Mouse (Mus musculus): Measurements from ENCODE around the gene Cdhr4.

DNA sequence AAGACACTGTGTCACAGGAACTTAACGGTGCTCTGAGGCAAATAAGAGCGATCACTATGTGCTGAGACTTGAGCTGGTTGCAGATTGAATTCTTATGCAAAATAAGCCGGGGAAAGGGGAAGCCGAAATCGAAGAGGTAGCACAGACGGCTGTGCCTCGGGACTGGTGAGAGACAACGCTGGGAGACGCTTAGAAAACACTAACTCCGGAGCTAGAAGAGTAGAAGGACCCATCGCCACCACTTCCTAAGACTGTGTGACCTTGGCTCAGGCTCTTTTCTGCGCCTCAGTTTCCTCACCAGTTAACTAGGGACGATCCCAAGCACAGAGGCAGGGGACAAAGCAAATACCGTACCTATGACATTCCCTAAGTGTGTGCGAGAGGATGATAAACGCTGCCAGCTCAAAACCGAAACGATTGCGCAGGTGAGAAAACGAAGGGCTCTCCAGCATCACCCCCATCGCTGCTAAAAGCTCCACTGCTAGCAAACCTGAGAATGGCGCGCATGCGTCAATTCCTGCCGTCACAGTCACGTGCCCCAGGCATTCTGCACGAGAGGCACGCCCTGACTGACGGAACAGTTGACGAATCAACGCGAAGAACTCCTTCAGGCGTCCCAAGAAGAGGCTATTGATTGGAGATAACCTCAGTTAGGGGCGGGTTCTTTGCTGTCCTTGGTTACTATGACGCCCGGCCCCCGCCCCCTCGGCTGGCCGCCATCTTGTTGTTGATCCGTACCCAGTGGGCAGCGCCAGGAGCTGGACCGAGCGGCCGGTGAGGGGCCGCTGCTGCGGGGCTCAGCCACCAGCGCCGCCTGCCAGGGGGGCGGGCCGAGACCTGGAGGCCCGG, 9.8 kb downstream of the Cdhr4 start, which contains the start of gene Ip6k1:
- TF ChIP-seq EP300 (IDR thresholded peaks at IDR 0.05; ENCODE audit: low read depth) (no peak), CTCF (IDR thresholded peaks at IDR 0.05; ENCODE audit: low read depth) (no peak)

Measured in heart, postnatal 0 days (tissue).